Mouse (Mus musculus) hematopoietic multipotent progenitor cell, adult 10-12 weeks (in vitro differentiated cells): ENCODE data around the gene Vmn2r117. TPM values are rescaled to one million over a fixed set of nuclear protein-coding genes. Genes with fewer than 3 reads are reported as not detected.

Experiments
- polyA plus RNA-seq: library from polyadenylated mRNA; stranded (reverse); fragments of >175 nt; gene quantifications from 2 replicates; pipeline ENCODE4 v1.2.3, GENCODE M21; 2012; ENCODE audit warnings: low replicate concordance

The Vmn2r117 gene
- not detected in 2 replicates for polyA plus RNA-seq

DNA sequence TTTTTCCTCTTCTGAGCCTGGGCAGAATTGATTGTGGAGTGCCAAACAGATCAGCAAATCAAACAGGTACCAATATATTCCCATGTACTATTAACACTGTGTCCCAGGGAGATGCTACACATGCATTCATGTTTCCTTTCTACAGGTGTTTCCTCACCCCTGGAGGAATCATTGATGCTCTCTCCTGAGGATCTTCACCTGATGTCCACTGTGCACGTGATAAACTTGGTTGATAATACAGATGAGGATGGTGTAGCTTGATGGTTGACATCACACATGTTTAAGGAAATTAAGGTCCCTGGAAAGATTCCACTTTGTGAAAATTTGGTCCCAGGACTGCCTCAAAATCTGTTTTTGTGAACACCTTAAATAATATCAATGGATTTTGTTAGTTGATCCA is at the start of gene Vmn2r117:
Vmn2r117 (minus strand) TSS at position 101 of the 400 bp plus-strand sequence.

Other genes starting within 250 kb of the Vmn2r117 start
- gene Vmn2r114, start 167.2 kb downstream of the Vmn2r117 start, polyA plus RNA-seq, result not detected in 2 replicates
- not detected in 2 replicates for gene Vmn2r115, start 136.0 kb downstream of the Vmn2r117 start, polyA plus RNA-seq
- not detected in 2 replicates for gene Vmn2r116, start 95.1 kb downstream of the Vmn2r117 start, polyA plus RNA-seq
- 13.9 and 35.3 TPM in 2 replicates for gene Zfp213, start 84.5 kb upstream of the Vmn2r117 start, polyA plus RNA-seq
- 0.14 and 0.28 TPM in 2 replicates for gene Zfp13, start 119.8 kb upstream of the Vmn2r117 start, polyA plus RNA-seq
- gene Zscan10, start 121.2 kb upstream of the Vmn2r117 start, polyA plus RNA-seq, result not detected in 2 replicates
- 6.0 and 11.0 TPM in 2 replicates for gene Mmp25, start 165.6 kb upstream of the Vmn2r117 start, polyA plus RNA-seq
- 0.13 and 0.51 TPM in 2 replicates for gene Bicdl2, start 180.8 kb upstream of the Vmn2r117 start, polyA plus RNA-seq
- gene Hcfc1r1, start 193.9 kb upstream of the Vmn2r117 start, polyA plus RNA-seq, result 312 and 318 TPM in 2 replicates
- gene Thoc6, start 194.2 kb upstream of the Vmn2r117 start, polyA plus RNA-seq, result 35.4 and 57.0 TPM in 2 replicates
- gene Tnfrsf12a, start 197.8 kb upstream of the Vmn2r117 start, polyA plus RNA-seq, result 5.3 and 7.1 TPM in 2 replicates
- gene Cldn6, start 199.6 kb upstream of the Vmn2r117 start, polyA plus RNA-seq, result not detected in 2 replicates
- not detected in 2 replicates for gene Cldn9, start 204.3 kb upstream of the Vmn2r117 start, polyA plus RNA-seq
- gene 1520401A03Rik, start 243.1 kb upstream of the Vmn2r117 start, polyA plus RNA-seq, result not detected in 2 replicates
- gene Pkmyt1, start 246.6 kb upstream of the Vmn2r117 start, polyA plus RNA-seq, result 73.1 and 119 TPM in 2 replicates